Mouse (Mus musculus) embryonic facial prominence, embryonic 10.5 days (tissue): ENCODE measurements around the gene Vmn1r218. TPM values are rescaled to one million over a fixed set of nuclear protein-coding genes. Genes with fewer than 3 reads are reported as not detected.
"Not testable (repeated sequence)": the region's sequence is repeated elsewhere in the genome, so short reads cannot be mapped to it uniquely, and the experiment has no call there.

Source experiments
- DNase-seq: peaks from one replicate; pipeline ENCODE4 v3.0.0-alpha.2; 2017; ENCODE audit warnings: low spot score
- H3K27ac ChIP-seq: fragments of 300-500 bp; sonication (generic); replicated peaks from 2 replicates; pipeline ENCODE4 v1.5.1; 2016; ENCODE audit warnings: mild to moderate bottlenecking
- H3K27me3 ChIP-seq: fragments of 300-500 bp; sonication (generic); replicated peaks from 2 replicates; pipeline ENCODE4 v1.6.1; 2016; ENCODE audit warnings: low read depth, mild to moderate bottlenecking; ENCODE audit not compliant: poor library complexity, severe bottlenecking
- H3K36me3 ChIP-seq: fragments of 300-500 bp; sonication (generic); replicated peaks from 2 replicates; pipeline ENCODE4 v1.6.1; 2016; ENCODE audit warnings: mild to moderate bottlenecking, moderate library complexity
- H3K4me1 ChIP-seq: fragments of 300-500 bp; sonication (generic); 2 replicates; pipeline ENCODE4 v1.6.1; 2016
- H3K4me3 ChIP-seq: fragments of 300-500 bp; sonication (generic); 2 replicates; pipeline ENCODE4 v1.5.1; 2016; ENCODE audit warnings: mild to moderate bottlenecking, moderate library complexity
- H3K9me3 ChIP-seq: fragments of 300-500 bp; sonication (generic); 2 replicates; pipeline ENCODE4 v1.6.1; 2016; ENCODE audit warnings: mild to moderate bottlenecking
- WGBS: fragments of 180-500 bp; shearing (Covaris S2); methylation state at CpG from one replicate; pipeline ENCODE4 v1.1.7; 2016; 5-methylcytosine and 5-hydroxymethylcytosine counted together
- polyA plus RNA-seq: library from polyadenylated mRNA; unstranded; fragments of >200 nt; fragmentation: Nextera tagmentation; extraction: Ambion mirVana; gene quantifications from 2 replicates; pipeline ENCODE4 v1.2.1, GENCODE M21; 2016

Vmn1r218 gene
- not detected in 2 replicates for polyA plus RNA-seq

DNA sequence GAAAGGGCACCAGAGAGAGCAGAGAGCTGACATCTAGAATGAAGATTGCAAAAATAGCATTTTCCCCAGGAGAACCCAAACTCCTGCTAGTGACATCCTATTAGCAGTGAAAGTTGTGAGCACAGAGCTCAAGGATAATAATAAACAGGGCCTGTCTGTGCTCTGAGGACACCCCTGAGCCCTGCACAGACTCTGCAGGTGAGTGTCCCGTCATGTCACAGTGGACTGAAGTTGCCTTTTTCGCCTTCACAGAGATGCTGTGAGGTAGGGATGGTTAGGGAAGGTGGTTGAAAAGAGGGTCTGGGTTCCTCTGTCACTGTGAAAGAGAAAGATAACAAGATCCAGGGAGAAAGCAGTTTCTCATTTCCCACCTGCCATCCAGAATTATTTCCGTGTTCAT is at the start of gene Vmn1r218:
TSS of gene Vmn1r218 (plus strand) at position 57 of the 400 bp plus-strand sequence.
- H3K4me3 ChIP-seq, result no peak within 1 kb of the TSS
- H3K9me3 ChIP-seq, result no peaks in the 10 kb centered on the region
- no peak within 1 kb of the TSS for H3K27ac ChIP-seq
- H3K27me3 ChIP-seq, result no peaks in the 10 kb centered on the region
- no peaks in the 10 kb centered on the region for H3K36me3 ChIP-seq
- 72% methylated on average over 3 of the region's 3 CpGs for WGBS
- H3K4me1 ChIP-seq, result no peaks in the 10 kb centered on the region
- no peak for DNase-seq

DNA sequence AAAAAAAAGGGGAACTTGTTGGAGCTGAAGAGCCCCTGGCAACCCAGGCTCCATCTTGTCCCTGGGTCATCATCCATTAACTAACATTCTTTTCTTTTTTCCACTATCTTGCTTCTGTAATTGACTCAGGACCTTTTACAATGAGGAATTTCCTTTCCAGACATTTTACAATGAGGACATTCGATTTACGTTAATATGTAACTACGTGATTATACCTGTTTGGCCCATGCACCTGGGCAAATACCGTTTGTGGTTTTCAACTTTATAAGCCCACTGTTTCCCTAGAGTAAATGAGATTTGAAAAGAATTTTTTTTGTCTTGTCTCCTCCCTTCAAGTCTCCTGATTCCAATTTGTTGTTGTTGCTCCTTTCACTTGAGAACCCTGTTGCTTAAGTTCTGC is 38.6 kb upstream of the Vmn1r218 start:
- Histone ChIP-seq H3K4me1 (no peaks in the 10 kb centered on the region), H3K27me3 (no peaks in the 10 kb centered on the region), H3K27ac (no peak overlapping the region), H3K9me3 (no peaks in the 10 kb centered on the region), H3K36me3 (no peaks in the 10 kb centered on the region), H3K4me3 (no peak overlapping the region)
- 91% methylated on average over 4 of the region's 4 CpGs for WGBS
- DNase-seq, result no peak

DNA sequence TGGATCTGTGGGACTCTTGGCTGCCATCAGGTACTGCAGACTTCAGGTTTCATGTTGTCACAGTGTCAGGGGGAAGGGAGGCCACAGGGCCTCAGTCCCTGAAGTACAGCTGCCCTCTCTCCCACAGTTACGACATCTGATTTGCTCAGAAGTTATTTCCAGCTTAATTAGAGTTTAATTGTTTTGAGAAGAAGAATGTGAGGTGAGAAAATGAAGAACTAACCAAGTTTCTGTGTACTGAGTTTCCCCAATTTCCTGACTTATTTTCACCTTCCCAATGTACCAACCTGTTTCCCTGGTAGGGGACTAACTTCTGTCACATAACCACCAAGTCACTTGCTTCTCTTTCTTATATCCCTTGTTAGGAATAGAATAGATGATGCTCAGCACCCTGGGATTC is 14.8 kb upstream of the Vmn1r218 start, which contains the start of gene Vmn1r217:
TSS of gene Vmn1r217 (minus strand) at position 101 of the 400 bp plus-strand sequence.
- H3K27me3 ChIP-seq, H3K4me1 ChIP-seq, H3K36me3 ChIP-seq, DNase-seq, H3K4me3 ChIP-seq, H3K9me3 ChIP-seq, H3K27ac ChIP-seq: not testable (repeated sequence)
- WGBS, result 88% methylated on average over 1 of the region's 1 CpGs

- Histone ChIP-seq H3K27me3 (no peaks in the 10 kb centered on the region), H3K4me3 (no peak overlapping the region), H3K27ac (no peak overlapping the region), H3K9me3 (no peaks in the 10 kb centered on the region), H3K36me3 (no peaks in the 10 kb centered on the region), H3K4me1 (no peaks in the 10 kb centered on the region)
- DNase-seq, result no peak
- 93% methylated on average over 2 of the region's 2 CpGs for WGBS
Observed at GRCm38 (mm10) chr13:23120611-23121010, 12.3 kb upstream of the Vmn1r218 start.

- no peak overlapping the region for H3K4me3 ChIP-seq
- WGBS, result 72% methylated on average over 1 of the region's 1 CpGs
- H3K36me3 ChIP-seq, result no peaks in the 10 kb centered on the region
- H3K27me3 ChIP-seq, result no peaks in the 10 kb centered on the region
- H3K4me1 ChIP-seq, result no peaks in the 10 kb centered on the region
- H3K27ac ChIP-seq, result no peak overlapping the region
- DNase-seq, result no peak
- no peaks in the 10 kb centered on the region for H3K9me3 ChIP-seq
Observed at GRCm38 (mm10) chr13:23133501-23133900, 546 bp downstream of the Vmn1r218 start.

DNA sequence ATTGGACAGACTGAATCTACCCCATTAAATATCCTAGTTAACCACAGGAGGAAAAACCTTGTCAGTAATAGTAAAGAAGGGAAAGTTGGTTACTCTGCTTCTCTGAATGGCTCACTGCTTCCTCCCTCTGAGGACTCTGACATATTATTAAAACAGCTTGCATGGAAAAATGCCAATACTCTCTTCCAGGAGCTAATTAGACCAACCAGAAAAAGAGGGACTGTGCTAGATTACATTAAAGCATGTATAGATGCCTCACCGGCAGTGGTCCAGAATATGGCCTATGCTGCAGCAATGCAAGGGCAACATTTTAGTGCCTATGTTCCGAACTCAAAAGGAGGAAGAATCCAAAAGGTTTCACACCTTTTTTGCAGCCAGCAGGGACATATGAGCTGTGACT is 5.9 kb downstream of the Vmn1r218 start:
- H3K27me3 ChIP-seq, result no peaks in the 10 kb centered on the region
- WGBS, result 91% methylated on average over 2 of the region's 2 CpGs
- no peaks in the 10 kb centered on the region for H3K36me3 ChIP-seq
- no peak overlapping the region for H3K4me3 ChIP-seq
- no peak overlapping the region for H3K27ac ChIP-seq
- no peak for DNase-seq
- no peaks in the 10 kb centered on the region for H3K4me1 ChIP-seq
- H3K9me3 ChIP-seq, result no peaks in the 10 kb centered on the region

GRCm38 (mm10) chr13:23157848-23158247 is 24.9 kb downstream of the Vmn1r218 start:
- DNase-seq, result no peak
- 76% methylated on average over 3 of the region's 3 CpGs for WGBS

DNA sequence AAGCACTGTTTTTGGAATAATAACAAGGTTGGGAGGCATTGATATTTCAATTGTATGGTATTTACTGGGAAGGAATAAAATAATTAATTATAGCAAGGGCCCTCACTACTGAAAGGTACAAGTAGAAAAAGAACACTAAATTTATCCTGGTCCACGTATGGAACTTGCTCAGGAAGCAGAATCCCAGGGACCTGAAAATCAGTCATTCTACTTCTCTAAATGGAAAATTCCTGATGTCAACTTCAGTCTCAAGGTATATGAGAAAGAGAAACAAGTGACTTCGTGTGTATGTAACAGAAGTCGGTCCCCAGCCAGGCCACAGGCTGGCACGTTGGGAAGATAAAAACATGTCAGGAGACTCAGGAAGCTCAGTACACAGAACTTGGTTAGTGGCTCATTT is 26.1 kb downstream of the Vmn1r218 start, which contains the start of gene Vmn1r219:
TSS of gene Vmn1r219 (plus strand) at position 301 of the 400 bp plus-strand sequence.
- Histone ChIP-seq H3K36me3 (no peaks in the 10 kb centered on the region), H3K4me1 (no peaks in the 10 kb centered on the region), H3K27ac (no peak within 1 kb of the TSS), H3K4me3 (no peak within 1 kb of the TSS), H3K9me3 (no peaks in the 10 kb centered on the region), H3K27me3 (no peaks in the 10 kb centered on the region)
- no peak for DNase-seq
- 83% methylated on average over 4 of the region's 4 CpGs for WGBS

More at GRCm38 (mm10) chr13:23157848-23158247, 24.9 kb downstream of the Vmn1r218 start:
- Histone ChIP-seq H3K4me3 (no peak overlapping the region), H3K9me3 (no peaks in the 10 kb centered on the region), H3K36me3 (no peaks in the 10 kb centered on the region), H3K4me1 (no peaks in the 10 kb centered on the region), H3K27ac (no peak overlapping the region), H3K27me3 (no peaks in the 10 kb centered on the region)

DNA sequence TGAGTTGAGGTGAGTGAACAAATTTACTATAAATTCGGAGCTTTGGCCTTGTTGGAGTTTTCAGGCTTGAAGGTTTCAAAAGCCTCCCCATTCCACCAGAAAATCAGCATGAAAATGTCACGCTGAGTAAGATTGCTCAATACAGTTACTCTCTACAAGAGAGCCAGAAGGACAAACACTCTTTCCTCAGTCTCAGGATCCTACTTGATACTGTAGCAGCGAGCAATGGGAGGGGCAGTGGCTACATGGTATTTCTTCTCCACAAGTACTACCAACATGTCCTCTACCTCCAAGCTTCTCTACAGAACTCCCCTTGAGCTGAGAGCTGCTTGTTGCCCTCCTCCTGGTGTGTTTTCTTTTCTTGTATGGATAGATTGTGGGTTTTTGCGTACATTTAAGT is 33.5 kb downstream of the Vmn1r218 start:
- DNase-seq, H3K27ac ChIP-seq, H3K4me3 ChIP-seq, H3K36me3 ChIP-seq, H3K27me3 ChIP-seq, H3K9me3 ChIP-seq, H3K4me1 ChIP-seq: not testable (repeated sequence)
- WGBS, result 89% methylated on average over 4 of the region's 4 CpGs

GRCm38 (mm10) chr13:23187875-23188274 is 54.9 kb downstream of the Vmn1r218 start, which contains the start of gene Vmn1r220:
TSS of gene Vmn1r220 (minus strand) at chr13:23187975.
- 86% methylated on average over 2 of the region's 2 CpGs for WGBS
- no peaks in the 10 kb centered on the region for H3K36me3 ChIP-seq
- no peak within 1 kb of the TSS for H3K27ac ChIP-seq
- H3K27me3 ChIP-seq, result no peaks in the 10 kb centered on the region
- no peak for DNase-seq
- H3K9me3 ChIP-seq, result no peaks in the 10 kb centered on the region
- H3K4me3 ChIP-seq, result no peak within 1 kb of the TSS
- H3K4me1 ChIP-seq, result no peaks in the 10 kb centered on the region

Other genes with a start within 250 kb of the Vmn1r218 start
- gene Vmn1r212, start 248.9 kb upstream of the Vmn1r218 start, polyA plus RNA-seq, result not detected in 2 replicates
- not detected in 2 replicates for gene Vmn1r213, start 125.5 kb upstream of the Vmn1r218 start, polyA plus RNA-seq
- gene Vmn1r214, start 102.7 kb upstream of the Vmn1r218 start, polyA plus RNA-seq, result not detected in 2 replicates
- not detected in 2 replicates for gene Vmn1r215, start 65.1 kb upstream of the Vmn1r218 start, polyA plus RNA-seq
- gene Vmn1r217, start 14.9 kb upstream of the Vmn1r218 start, polyA plus RNA-seq, result not detected in 2 replicates
- gene Vmn1r219, start 26.2 kb downstream of the Vmn1r218 start, polyA plus RNA-seq, result 0.04 and 0.06 TPM in 2 replicates
- not detected in 2 replicates for gene Vmn1r220, start 54.8 kb downstream of the Vmn1r218 start, polyA plus RNA-seq
- gene Vmn1r221, start 81.0 kb downstream of the Vmn1r218 start, polyA plus RNA-seq, result not detected in 2 replicates
- gene Vmn1r222, start 102.8 kb downstream of the Vmn1r218 start, polyA plus RNA-seq, result not detected in 2 replicates
- not detected in 2 replicates for gene Vmn1r223, start 114.0 kb downstream of the Vmn1r218 start, polyA plus RNA-seq
- 59.9 and 60.6 TPM in 2 replicates for gene Zfp322a, start 236.1 kb downstream of the Vmn1r218 start, polyA plus RNA-seq